ENCODE assay signal across 25 mouse cellular contexts in genomic region chr7:57640796-57641195, GRCm38 (mm10).
"Had no signal": no experiment of that assay in that cellular context is flagged by ENCODE, and none has a peak within 500 bp of the region (broad histone marks: within the 10 kb centered on the region; RNA-seq: fewer than 3 reads in every experiment).

No protein-coding gene starts in this region.

- H3K9ac ChIP-seq: heart, embryonic 12.5 days; hindbrain, embryonic 13.5 days; hindbrain, embryonic 15.5 days; kidney, embryonic 15.5 days; limb, embryonic 12.5 days; liver, embryonic 13.5 days had no signal

- H3K4me1 ChIP-seq: heart, embryonic 10.5 days; heart, embryonic 12.5 days; hindbrain, embryonic 13.5 days; hindbrain, embryonic 15.5 days; kidney, embryonic 15.5 days; limb, embryonic 10.5 days; limb, embryonic 12.5 days; liver, embryonic 13.5 days had no signal

- H3K9me3 ChIP-seq: heart, embryonic 10.5 days; heart, embryonic 12.5 days; hindbrain, embryonic 10.5 days; hindbrain, embryonic 13.5 days; hindbrain, embryonic 15.5 days; kidney, embryonic 15.5 days; limb, embryonic 10.5 days; limb, embryonic 12.5 days; liver, embryonic 13.5 days had no signal

- H3K36me3 ChIP-seq: heart, embryonic 10.5 days; heart, embryonic 12.5 days; hindbrain, embryonic 10.5 days; hindbrain, embryonic 13.5 days; hindbrain, embryonic 15.5 days; kidney, embryonic 15.5 days; limb, embryonic 10.5 days; limb, embryonic 12.5 days; liver, embryonic 13.5 days had no signal

- H3K4me3 ChIP-seq: gastrocnemius, adult 2 months; heart, embryonic 10.5 days; heart, embryonic 12.5 days; hindbrain, embryonic 10.5 days; hindbrain, embryonic 13.5 days; hindbrain, embryonic 15.5 days; kidney, embryonic 15.5 days; left cerebral cortex, adult 2 months; limb, embryonic 10.5 days; limb, embryonic 12.5 days; liver, embryonic 13.5 days had no signal

- H3K27ac ChIP-seq: gastrocnemius, adult 2 months; heart, embryonic 10.5 days; hindbrain, embryonic 10.5 days; hindbrain, embryonic 13.5 days; hindbrain, embryonic 15.5 days; hindbrain, postnatal 0 days; kidney, embryonic 15.5 days; kidney, postnatal 0 days; left cerebral cortex, adult 2 months; limb, embryonic 10.5 days; limb, embryonic 12.5 days; liver, embryonic 13.5 days had no signal

- DNase-seq: gastrocnemius, adult 2 months; gastrocnemius, postnatal 10 days; gastrocnemius, postnatal 25 days; heart, adult 18-20 months; heart, postnatal 10 days; heart, postnatal 4 days; kidney, adult 11 months; kidney, adult 2 months; kidney, adult 9 months; kidney, postnatal 14 days; kidney, postnatal 36 days; layer of hippocampus, adult 9-11 months; liver; liver, embryonic 13.5 days had no signal

- H3K27me3 ChIP-seq: heart, embryonic 12.5 days; hindbrain, embryonic 13.5 days; hindbrain, embryonic 15.5 days; kidney, embryonic 15.5 days; limb, embryonic 12.5 days; liver, embryonic 13.5 days had no signal
